Mouse (Mus musculus) left cerebral cortex, postnatal 14 days (tissue): Measurements from ENCODE around the gene 9230112D13Rik. TPM values are rescaled to one million over a fixed set of nuclear protein-coding genes. Genes with fewer than 3 reads are reported as not detected.

Experiments used
- total RNA-seq, 2 experiments: library from RNA; stranded (reverse); gene quantifications; 2 replicates each; pipeline ENCODE4 v1.2.3; 2021

9230112D13Rik gene
- total RNA-seq, 2 experiments from 2014 or later = not detected

Other genes starting within 250 kb of the 9230112D13Rik start
- gene Shld2, start 212.3 kb downstream of the 9230112D13Rik start, total RNA-seq = 10 to 100 TPM; 11.2 to 11.8 TPM
- 100 to 1,000 TPM; 320 to 321 TPM for gene Glud1, start 212.1 kb downstream of the 9230112D13Rik start, total RNA-seq
- gene Fam25c, start 167.4 kb downstream of the 9230112D13Rik start, total RNA-seq = not detected
- gene Sncg, start 148.0 kb downstream of the 9230112D13Rik start, total RNA-seq = 1 to 10 TPM; 2.2 to 2.7 TPM
- gene Mmrn2, start 147.3 kb downstream of the 9230112D13Rik start, total RNA-seq = 1 to 10 TPM; 4.2 to 4.6 TPM
- 10 to 100 TPM; 31.0 to 34.5 TPM for gene Bmpr1a, start 19.5 kb downstream of the 9230112D13Rik start, total RNA-seq
- gene Ldb3, start 65.9 kb upstream of the 9230112D13Rik start, total RNA-seq = 1 to 10 TPM; 1.3 to 1.6 TPM
- gene Opn4, start 77.3 kb upstream of the 9230112D13Rik start, total RNA-seq = not detected
- gene Wapl, start 151.1 kb upstream of the 9230112D13Rik start, total RNA-seq = 10 to 100 TPM; 34.8 to 35.6 TPM